Mouse (Mus musculus): ENCODE data around the gene Trappc2l. TPM values are rescaled to one million over a fixed set of nuclear protein-coding genes. Genes with fewer than 3 reads are reported as not detected.
A peak's percentile ranks its signal among the peaks of the same experiment; 100 is the strongest.

Trappc2l gene
- 45.0 and 45.4 TPM in 2 replicates for polyA plus RNA-seq (2014; fragmentation: Nextera tagmentation; extraction: Ambion mirVana)

GRCm38 (mm10) chr8:122611295-122612133 lies at the start of gene Trappc2l, which contains the start of gene Galns:
Trappc2l (plus strand) TSS chr8:122611640.
Galns (minus strand) TSS chr8:122611463.
- under 1% methylated on average over 57 of the region's 57 CpGs for WGBS
- no peaks in the 10 kb centered on the region for H3K27me3 ChIP-seq (ENCODE audit: control insufficient read depth, insufficient read depth, low read length)
- peak within 1 kb of the TSS; percentile 67 for H3K9ac ChIP-seq (ENCODE audit: low read length)

GRCm38 (mm10) chr8:122564363-122565352 lies 46.8 kb upstream of the Trappc2l start:
- WGBS: 81% methylated on average over 25 of the region's 25 CpGs
- Histone ChIP-seq H3K27ac (replicated peaks; ENCODE audit: low read depth, low read length) (no peak overlapping the region), H3K4me1 (ENCODE audit: control insufficient read depth, insufficient read depth, low read length) (peaks cover 14% of the 10 kb centered on the region)

More at GRCm38 (mm10) chr8:122611295-122612133, at the start of gene Trappc2l, which contains the start of gene Galns:
- Histone ChIP-seq H3K4me1 (ENCODE audit: control insufficient read depth, insufficient read depth, low read length) (peaks cover 4% of the 10 kb centered on the region; the same call in 1 of the 2 replicates), H3K9me3 (ENCODE audit: control insufficient read depth, low read length) (no peaks in the 10 kb centered on the region), H3K4me2 (ENCODE audit: low read depth, severe bottlenecking) (peak within 1 kb of the TSS; percentile 91), H3K27ac (replicated peaks; ENCODE audit: low read depth, low read length) (peak within 1 kb of the TSS; percentile 37; the same call in 1 of the 2 replicates), H3K36me3 (ENCODE audit: control insufficient read depth, insufficient read depth, low read length) (no peaks in the 10 kb centered on the region), H3K4me3 (ENCODE audit: low read depth, low read length) (peak within 1 kb of the TSS; percentile 66)
- ATAC-seq (ENCODE audit: insufficient number of reproducible peaks, low FRiP score, low TSS enrichment, low read depth) (peak; percentile 96), DNase-seq (ENCODE audit: low spot score) (peak; percentile 98)

GRCm38 (mm10) chr8:122566766-122567165 lies 44.7 kb upstream of the Trappc2l start:
- H3K9ac ChIP-seq (ENCODE audit: low read length): peak overlapping the region; percentile 86
- WGBS: 66% methylated on average over 6 of the region's 6 CpGs
- ATAC-seq (ENCODE audit: insufficient number of reproducible peaks, low FRiP score, low TSS enrichment, low read depth) (no peak), DNase-seq (ENCODE audit: low spot score) (no peak)
- H3K4me2 ChIP-seq (ENCODE audit: low read depth, severe bottlenecking): peak overlapping the region; percentile 87
- peaks cover 14% of the 10 kb centered on the region for H3K4me1 ChIP-seq (ENCODE audit: control insufficient read depth, insufficient read depth, low read length)
- peak overlapping the region; percentile 78; the same call in 1 of the 2 replicates for H3K27ac ChIP-seq (replicated peaks; ENCODE audit: low read depth, low read length)
- peak overlapping the region; percentile 83 for H3K4me3 ChIP-seq (ENCODE audit: low read depth, low read length)
- no peaks in the 10 kb centered on the region for H3K9me3 ChIP-seq (ENCODE audit: control insufficient read depth, low read length)
- peaks cover 22% of the 10 kb centered on the region for H3K36me3 ChIP-seq (ENCODE audit: control insufficient read depth, insufficient read depth, low read length)
- H3K27me3 ChIP-seq (ENCODE audit: control insufficient read depth, insufficient read depth, low read length): no peaks in the 10 kb centered on the region

More at GRCm38 (mm10) chr8:122564363-122565352, 46.8 kb upstream of the Trappc2l start:
- 0 out of 2 replicates have a peak, but pooled peaks cover 4% of the 10 kb centered on the region for H3K36me3 ChIP-seq (ENCODE audit: control insufficient read depth, insufficient read depth, low read length)
- H3K9me3 ChIP-seq (ENCODE audit: control insufficient read depth, low read length): no peaks in the 10 kb centered on the region
- no peak overlapping the region for H3K4me2 ChIP-seq (ENCODE audit: low read depth, severe bottlenecking)
- DNase-seq (ENCODE audit: low spot score): no peak
- H3K27me3 ChIP-seq (ENCODE audit: control insufficient read depth, insufficient read depth, low read length): no peaks in the 10 kb centered on the region
- no peak overlapping the region for H3K9ac ChIP-seq (ENCODE audit: low read length)
- no peak for ATAC-seq (ENCODE audit: insufficient number of reproducible peaks, low FRiP score, low TSS enrichment, low read depth)
- no peak overlapping the region for H3K4me3 ChIP-seq (ENCODE audit: low read depth, low read length)

DNA sequence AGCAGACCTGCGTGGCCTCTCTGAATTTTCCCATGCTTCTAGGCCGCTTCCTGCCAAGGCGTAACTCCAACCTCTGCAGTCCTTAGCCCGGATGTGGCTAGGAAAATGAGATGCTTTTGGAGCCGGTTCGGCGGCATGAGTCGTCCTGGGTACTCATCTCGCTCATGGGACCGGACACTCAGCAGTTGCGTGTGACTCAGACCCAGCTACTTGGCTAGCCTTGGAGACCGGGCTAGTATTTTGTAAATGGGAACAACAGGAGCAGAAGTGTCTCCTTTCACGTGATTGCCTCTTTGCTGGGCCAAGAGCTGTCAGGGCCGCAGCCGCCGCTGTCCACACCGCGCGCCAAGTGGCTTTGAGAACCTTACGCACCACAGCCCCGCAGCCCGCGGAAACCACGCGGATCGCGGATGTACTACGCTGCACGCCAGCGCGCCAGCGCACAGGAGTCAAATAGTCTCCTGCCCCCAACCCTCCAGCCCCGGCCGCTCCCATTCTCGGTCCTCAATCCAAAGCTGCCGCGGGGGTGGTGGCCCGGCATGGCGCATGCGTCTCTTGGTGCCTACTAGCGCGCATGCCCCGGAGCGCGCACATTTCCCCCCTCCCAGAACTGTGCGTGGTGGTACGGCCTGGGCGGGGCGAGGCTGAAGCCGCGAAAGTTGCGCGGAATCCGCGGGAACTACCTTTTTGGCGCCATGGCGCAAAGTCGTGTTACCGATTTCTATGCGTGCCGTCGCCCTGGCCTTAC lies 43.9 kb upstream of the Trappc2l start, which contains the start of gene Cdt1:
TSS of gene Cdt1 (plus strand) at position 655 of the 748 bp plus-strand sequence.
- peak within 1 kb of the TSS; percentile 78 for H3K27ac ChIP-seq (replicated peaks; ENCODE audit: low read depth, low read length)
- whole genome bisulfite sequencing: under 1% methylated on average over 60 of the region's 62 CpGs
- H3K4me1 ChIP-seq (ENCODE audit: control insufficient read depth, insufficient read depth, low read length): peaks cover 14% of the 10 kb centered on the region

DNA sequence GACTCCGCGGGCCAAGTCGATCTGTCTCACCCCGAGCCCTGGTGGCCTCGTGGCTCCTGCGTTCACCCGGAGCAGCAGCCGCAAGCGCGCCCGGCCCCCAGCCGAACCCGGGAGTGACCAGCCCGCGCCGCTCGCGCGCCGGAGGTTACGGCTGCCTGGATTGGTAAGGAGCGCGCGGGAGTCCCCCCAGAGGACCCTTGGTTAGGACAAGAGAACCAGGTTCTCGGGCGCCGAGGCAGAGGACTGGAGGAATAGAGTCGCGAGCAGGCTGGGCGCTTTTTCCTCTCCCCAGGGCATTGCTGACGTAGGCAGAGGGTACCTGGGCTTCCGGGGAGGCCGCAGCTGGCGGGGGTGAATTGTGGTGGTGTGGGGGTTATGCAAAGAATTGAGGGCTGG lies 43.3 kb upstream of the Trappc2l start:
- Histone ChIP-seq H3K9ac (ENCODE audit: low read length) (peak overlapping the region; percentile 86), H3K4me1 (ENCODE audit: control insufficient read depth, insufficient read depth, low read length) (peaks cover 14% of the 10 kb centered on the region), H3K9me3 (ENCODE audit: control insufficient read depth, low read length) (no peaks in the 10 kb centered on the region), H3K27ac (replicated peaks; ENCODE audit: low read depth, low read length) (peak overlapping the region; percentile 78), H3K4me2 (ENCODE audit: low read depth, severe bottlenecking) (peak overlapping the region; percentile 87), H3K27me3 (ENCODE audit: control insufficient read depth, insufficient read depth, low read length) (no peaks in the 10 kb centered on the region), H3K36me3 (ENCODE audit: control insufficient read depth, insufficient read depth, low read length) (peaks cover 31% of the 10 kb centered on the region), H3K4me3 (ENCODE audit: low read depth, low read length) (peak overlapping the region; percentile 83)
- DNase-seq (ENCODE audit: low spot score): no peak
- ATAC-seq (ENCODE audit: insufficient number of reproducible peaks, low FRiP score, low TSS enrichment, low read depth): peak; percentile 42
- WGBS: under 1% methylated on average over 34 of the region's 34 CpGs

More for the DNA sequence above, 43.9 kb upstream of the Trappc2l start, which contains the start of gene Cdt1:
- peak within 1 kb of the TSS; percentile 87 for H3K4me2 ChIP-seq (ENCODE audit: low read depth, severe bottlenecking)
- peak within 1 kb of the TSS; percentile 86 for H3K9ac ChIP-seq (ENCODE audit: low read length)
- H3K9me3 ChIP-seq (ENCODE audit: control insufficient read depth, low read length): no peaks in the 10 kb centered on the region
- no peaks in the 10 kb centered on the region for H3K27me3 ChIP-seq (ENCODE audit: control insufficient read depth, insufficient read depth, low read length)
- peaks cover 28% of the 10 kb centered on the region for H3K36me3 ChIP-seq (ENCODE audit: control insufficient read depth, insufficient read depth, low read length)
- peak within 1 kb of the TSS; percentile 83 for H3K4me3 ChIP-seq (ENCODE audit: low read depth, low read length)
- DNase-seq (ENCODE audit: low spot score) (peak; percentile 97), ATAC-seq (ENCODE audit: insufficient number of reproducible peaks, low FRiP score, low TSS enrichment, low read depth) (peak; percentile 92)

DNA sequence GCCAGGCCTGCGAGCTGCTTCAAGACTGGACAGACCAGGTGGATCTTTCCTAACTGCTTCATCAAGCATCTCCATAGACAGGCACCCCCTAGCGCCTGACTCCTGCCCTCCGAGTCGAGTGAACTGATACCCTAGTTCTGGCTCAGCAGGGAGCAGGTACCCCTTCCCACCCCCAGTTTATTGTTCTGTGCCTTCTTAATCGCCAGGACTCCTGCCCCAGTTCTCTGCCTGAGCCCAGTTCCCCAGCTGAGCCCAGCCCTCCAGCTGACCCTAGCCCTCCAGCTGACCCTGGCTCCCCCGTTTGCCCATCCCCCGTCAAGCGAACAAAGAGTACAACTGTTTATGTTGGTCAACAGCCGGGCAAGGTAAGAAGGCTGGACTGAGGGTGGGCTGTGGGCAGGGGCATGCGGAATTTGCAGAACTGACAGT lies 42.5 kb upstream of the Trappc2l start:
- H3K27me3 ChIP-seq (ENCODE audit: control insufficient read depth, insufficient read depth, low read length): no peaks in the 10 kb centered on the region
- peak overlapping the region; percentile 83 for H3K4me3 ChIP-seq (ENCODE audit: low read depth, low read length)
- ATAC-seq (ENCODE audit: insufficient number of reproducible peaks, low FRiP score, low TSS enrichment, low read depth): no peak
- no peak for DNase-seq (ENCODE audit: low spot score)
- peak overlapping the region; percentile 86 for H3K9ac ChIP-seq (ENCODE audit: low read length)
- H3K27ac ChIP-seq (replicated peaks; ENCODE audit: low read depth, low read length): no peak overlapping the region
- H3K9me3 ChIP-seq (ENCODE audit: control insufficient read depth, low read length): no peaks in the 10 kb centered on the region
- peaks cover 14% of the 10 kb centered on the region for H3K4me1 ChIP-seq (ENCODE audit: control insufficient read depth, insufficient read depth, low read length)
- H3K4me2 ChIP-seq (ENCODE audit: low read depth, severe bottlenecking): peak overlapping the region; percentile 87
- WGBS: 20% methylated on average over 10 of the region's 10 CpGs
- H3K36me3 ChIP-seq (ENCODE audit: control insufficient read depth, insufficient read depth, low read length): peaks cover 33% of the 10 kb centered on the region

DNA sequence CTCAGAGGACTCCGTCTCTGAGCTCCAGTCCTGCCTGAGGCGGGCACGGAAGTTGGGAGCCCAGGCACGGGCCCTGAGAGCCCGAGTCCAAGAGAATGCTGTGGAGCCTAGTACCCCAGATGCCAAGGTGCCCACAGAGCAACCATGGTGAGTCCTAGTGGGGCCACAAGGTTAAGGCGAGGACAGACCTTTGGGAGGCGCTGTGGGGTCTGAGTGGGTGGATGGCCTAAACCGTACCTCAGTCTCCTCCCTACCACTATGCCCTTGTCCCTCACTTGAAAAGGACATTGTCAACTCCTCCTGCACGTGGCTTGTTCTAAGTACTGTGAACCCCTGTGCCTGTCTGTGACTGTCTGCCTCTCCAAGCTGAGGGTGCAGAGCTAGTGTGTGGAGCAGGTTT lies 42.1 kb upstream of the Trappc2l start:
- peak overlapping the region; percentile 86 for H3K9ac ChIP-seq (ENCODE audit: low read length)
- H3K9me3 ChIP-seq (ENCODE audit: control insufficient read depth, low read length): no peaks in the 10 kb centered on the region
- no peak overlapping the region for H3K27ac ChIP-seq (replicated peaks; ENCODE audit: low read depth, low read length)
- ATAC-seq (ENCODE audit: insufficient number of reproducible peaks, low FRiP score, low TSS enrichment, low read depth): no peak
- H3K4me3 ChIP-seq (ENCODE audit: low read depth, low read length): peak overlapping the region; percentile 83
- H3K27me3 ChIP-seq (ENCODE audit: control insufficient read depth, insufficient read depth, low read length): no peaks in the 10 kb centered on the region
- WGBS: 81% methylated on average over 9 of the region's 9 CpGs
- no peak for DNase-seq (ENCODE audit: low spot score)
- peak overlapping the region; percentile 87 for H3K4me2 ChIP-seq (ENCODE audit: low read depth, severe bottlenecking)
- H3K36me3 ChIP-seq (ENCODE audit: control insufficient read depth, insufficient read depth, low read length): peaks cover 33% of the 10 kb centered on the region
- peaks cover 14% of the 10 kb centered on the region for H3K4me1 ChIP-seq (ENCODE audit: control insufficient read depth, insufficient read depth, low read length)
